Mouse (Mus musculus) lung, postnatal 14 days (tissue): Measurements from ENCODE around the gene Cox17.

ENCODE experiments used
- DNase-seq: peaks from one replicate; pipeline ENCODE4 v3.0.0; 2021

Gene Cox17

DNA sequence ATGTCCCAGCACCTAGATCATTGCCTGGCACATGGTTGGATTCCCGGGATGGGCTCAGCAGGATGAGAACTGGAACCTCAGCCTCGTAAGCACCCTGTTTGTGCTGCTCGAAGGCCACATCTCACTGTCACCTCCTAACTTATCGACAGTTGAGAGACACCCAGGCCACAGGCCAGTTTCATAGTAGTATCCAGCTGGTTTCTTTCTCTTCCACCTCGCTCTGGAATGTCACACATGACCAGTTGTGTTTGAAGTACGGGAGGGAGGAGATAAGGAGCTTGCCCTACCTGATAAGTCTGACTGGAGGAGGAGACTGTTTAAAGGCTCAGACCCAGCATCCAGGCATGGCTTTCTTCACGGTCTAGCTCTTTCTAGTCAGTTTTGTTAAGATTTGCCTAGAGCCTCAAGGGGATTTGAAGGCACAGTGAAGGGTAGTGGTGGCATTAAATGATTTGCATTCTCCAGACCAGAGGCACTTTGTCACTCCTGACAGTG lies 3.6 kb downstream of the Cox17 start:
- peak; percentile 51 for DNase-seq

DNA sequence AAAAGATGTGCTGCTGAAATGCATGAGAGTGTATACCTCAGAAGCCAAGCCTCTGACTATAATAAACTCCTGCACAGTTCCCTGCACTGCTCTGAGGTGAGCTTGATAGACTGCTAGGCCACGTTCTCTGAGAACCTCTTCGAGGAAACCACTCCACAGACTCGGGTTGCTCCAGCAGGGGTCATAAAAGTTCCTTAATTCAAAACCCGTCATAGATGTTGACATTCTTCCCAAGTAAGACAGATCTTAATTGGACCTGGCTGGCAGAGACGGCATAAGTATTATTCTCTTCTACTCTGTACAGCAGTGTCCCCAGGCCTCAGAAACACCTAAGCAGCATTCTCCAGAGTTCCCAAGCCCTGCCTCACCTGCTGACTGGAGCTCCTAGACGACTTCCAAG lies 4.1 kb downstream of the Cox17 start:
- DNase-seq, result no peak

DNA sequence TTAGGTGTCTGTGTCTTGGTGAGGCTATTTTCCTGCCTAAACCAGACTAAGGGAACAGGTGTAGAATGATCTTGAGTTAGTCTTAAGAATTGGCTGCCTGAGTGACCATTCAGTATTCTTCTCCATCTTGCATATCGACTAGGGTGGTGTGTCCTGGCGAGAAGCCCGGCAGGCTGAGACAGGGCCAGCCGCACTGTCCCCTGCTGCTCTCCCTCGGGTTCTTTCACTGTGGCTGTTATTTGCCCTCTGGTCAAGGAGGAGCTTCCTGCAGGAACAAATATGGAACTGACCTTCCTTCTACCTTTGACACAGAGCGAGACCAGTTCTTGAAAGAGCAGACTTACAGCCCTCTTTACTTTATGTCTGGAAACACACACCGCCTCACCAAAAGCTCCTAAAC lies 5.2 kb downstream of the Cox17 start:
- no peak for DNase-seq

DNA sequence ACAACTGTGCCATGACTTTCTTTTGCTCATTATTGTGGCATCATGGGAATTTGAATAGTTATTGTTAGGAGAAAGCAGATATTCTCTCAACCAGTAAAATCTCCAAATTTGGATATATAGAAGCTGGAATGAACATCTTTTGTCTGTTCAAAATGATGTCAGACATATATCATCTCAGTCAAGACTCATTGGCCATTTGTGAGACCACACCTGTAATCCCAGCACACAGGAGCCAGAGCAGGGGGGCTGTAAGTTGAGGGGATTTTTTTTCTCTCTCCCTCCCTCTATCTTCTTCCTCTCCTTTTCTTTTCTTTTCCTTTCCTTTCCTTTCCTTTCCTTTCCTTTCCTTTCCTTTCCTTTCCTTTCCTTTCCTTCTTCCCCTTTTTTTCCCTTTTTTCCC lies 6.1 kb downstream of the Cox17 start:
- DNase-seq, result no peak

DNA sequence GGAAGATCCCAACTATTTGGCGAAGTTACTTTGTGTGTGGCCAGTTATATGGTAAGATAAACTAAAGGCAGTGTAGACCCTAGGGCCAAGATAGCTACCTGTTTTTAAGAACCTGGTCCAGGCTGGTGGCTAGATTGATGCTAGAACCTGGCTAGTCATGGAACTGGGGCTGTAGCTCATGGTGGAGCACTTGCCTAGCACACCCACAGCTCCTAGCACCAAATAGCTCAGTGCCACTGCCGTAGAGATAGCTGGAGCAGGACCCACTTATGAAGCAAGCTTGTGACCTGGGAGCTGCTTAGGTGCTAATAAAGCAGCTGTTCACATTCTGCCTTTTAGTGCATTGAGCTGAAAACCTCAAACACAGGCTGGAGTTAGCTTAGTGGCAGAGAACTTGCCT lies 6.9 kb downstream of the Cox17 start:
- DNase-seq, result no peak

DNA sequence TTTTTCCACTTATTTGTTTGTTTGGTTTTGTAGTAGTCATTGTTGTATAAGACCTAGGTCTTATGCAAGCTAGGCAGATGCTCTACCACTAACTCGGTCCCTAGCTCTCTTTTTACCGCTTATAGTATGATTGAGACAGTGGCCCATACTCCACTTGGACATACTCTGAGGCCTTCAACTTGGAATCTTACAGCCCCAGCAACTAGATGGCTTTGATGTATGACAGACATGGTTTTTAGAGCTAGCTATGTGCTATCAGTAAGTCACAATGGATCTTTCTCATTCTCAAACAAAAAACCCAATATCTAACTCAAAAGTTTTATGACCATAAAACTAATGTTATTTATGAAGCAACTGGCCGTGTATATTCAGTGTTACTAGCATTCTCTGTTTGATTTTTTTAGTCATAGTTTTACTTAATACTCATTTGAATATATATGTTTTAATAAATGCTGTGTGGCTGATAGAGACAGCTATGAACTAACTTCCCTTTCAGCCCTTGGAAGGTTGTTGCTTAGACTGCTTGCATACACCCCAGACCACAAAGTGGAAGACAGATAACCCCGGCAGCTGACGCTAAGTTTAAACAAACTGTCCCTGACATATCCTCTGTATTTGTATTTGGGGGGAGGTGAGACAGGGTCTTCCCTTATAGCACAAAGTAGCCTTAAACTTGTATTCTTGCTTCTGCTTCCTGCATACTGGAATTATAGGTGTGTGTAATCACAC lies 7.6 kb downstream of the Cox17 start:
- no peak for DNase-seq

DNA sequence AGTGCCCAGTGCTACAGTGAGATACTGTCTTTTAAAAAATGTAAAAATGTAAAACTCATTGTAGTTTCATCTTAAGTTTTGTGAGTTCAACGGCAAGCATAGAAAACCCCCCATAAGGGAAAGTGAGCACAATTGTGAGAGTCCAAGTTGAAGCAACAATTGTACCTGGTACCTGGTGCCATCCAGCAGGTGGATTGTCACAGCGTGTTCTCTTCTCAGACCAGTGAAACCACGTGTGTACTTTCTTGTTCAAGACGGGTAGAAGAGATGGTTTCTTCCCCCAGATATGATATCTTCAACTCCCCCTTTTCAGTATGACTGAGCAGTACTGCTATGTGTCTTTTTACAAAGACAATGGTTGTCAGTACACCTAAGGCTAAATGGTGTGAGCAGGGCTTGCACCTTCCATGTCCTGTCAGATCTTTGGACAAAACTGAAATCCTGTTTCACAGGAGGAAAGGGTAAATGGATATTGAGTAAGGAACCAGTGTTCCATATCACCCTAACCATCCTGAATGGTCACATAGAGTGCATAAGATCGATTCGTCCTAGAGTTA lies 11.5 kb downstream of the Cox17 start:
- no peak for DNase-seq

DNA sequence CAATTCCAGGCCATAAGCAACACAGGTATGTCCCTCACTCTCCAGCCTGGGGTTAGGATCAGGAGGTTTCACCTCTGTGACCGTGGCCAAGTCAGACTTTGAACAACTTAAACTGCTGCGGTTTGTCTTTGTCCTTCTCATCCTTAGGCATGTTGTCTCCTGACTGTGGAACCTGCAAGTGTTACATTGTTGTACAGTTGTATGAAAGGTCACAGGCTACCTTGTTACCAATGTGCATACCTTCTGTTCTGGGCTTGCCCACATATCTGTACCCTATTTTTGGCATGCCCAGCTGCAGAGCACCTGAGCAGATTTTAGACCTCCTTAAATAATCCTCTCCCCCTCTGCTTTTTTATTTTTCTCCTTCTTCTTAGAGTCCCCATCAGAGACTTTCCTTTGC lies 12.4 kb downstream of the Cox17 start:
- DNase-seq, result no peak

DNA sequence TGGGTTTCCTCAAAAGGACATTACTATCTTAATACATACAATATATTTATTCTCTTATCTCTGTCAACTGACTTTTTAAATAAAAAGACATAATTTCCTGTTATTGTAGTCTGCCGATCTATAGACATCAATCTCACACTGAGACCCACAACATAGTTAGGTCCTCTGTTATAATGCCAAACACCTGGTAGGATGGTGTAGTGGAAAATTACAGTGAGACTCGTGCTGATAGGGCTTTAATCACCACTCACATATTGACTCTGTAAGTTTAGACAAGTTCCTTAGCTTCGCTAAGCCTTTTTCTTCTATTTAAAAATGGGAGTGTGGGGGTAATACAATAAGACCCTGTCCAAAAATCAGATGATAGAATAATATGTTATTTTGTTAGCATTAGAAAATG lies 13.1 kb downstream of the Cox17 start:
- no peak for DNase-seq

DNA sequence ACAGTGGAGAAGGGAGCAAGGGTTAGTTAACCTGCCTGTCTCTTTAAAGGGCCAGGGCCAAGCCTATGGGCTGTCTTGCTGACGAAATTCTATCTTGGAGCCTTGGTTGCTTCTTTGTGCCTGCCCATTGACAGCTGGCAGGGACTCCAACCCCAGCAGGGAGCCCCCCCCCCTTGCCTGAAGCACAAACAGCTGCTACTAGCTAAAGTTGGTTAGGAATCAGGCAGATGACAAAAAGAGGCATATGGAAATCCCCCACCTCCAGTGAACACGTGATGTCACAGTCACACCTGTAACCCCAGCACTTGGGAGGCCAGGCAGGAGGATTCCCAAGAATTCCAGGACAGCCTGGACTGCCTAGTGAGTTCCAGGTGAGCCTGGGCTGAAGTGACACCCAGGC lies 13.5 kb downstream of the Cox17 start:
- DNase-seq, result no peak

DNA sequence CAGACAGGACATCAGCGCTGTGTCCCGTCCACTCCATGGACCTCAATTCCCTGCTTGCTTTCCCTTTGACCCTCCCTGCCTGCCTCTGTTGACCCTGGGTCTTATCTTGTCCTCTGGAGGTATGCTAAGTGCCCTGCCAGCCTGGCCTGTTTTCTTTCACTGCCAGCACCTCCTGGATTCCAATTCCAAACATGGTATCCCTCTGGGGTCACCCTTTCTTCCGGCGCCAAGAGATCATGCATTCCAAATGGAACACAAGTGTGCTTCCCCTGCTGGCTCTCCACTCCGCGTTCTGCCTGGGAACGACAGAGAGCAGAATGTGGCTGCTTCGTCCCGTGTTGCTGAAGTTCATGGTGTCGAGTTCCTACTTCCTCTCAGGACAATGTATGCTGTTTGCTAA lies 15.1 kb downstream of the Cox17 start, which contains the start of gene Popdc2:
TSS of gene Popdc2 (plus strand) at position 277 of the 400 bp plus-strand sequence.
- DNase-seq, result no peak

DNA sequence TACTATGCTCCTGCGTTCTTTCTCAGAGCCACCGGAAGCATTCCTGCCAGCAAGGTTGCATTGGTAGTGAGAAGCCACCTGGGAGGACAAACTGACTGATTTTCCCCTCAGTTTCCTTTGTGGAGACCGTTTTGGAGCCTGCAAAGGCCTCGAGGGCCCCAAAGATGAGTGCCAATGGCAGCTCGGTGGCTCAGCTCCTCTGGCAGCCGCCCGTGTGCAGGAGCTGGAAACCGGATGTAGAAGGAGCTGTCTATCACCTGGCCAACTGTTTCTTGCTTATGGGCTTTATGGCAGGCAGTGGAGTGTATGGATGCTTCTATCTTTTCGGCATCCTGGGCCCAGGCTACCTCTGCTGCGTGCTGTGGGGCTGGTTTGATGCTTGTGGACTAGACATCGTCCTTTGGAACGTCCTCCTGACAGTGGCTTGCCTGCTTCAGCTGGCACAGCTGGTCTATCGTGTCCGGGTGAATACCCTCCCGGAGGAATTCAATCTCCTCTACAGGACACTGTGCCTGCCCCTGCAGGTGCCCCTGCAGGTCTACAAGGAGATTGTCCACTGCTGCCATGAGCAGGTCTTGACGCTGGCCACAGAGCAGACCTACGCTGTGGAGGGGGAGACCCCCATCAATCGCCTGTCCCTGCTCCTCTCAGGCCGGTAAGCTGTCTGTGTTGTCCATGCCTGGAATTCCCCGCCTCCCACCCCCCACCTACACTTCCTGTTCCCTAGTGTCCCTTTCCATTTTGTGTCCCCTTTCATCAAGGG lies 15.9 kb downstream of the Cox17 start:
- DNase-seq, result no peak

DNA sequence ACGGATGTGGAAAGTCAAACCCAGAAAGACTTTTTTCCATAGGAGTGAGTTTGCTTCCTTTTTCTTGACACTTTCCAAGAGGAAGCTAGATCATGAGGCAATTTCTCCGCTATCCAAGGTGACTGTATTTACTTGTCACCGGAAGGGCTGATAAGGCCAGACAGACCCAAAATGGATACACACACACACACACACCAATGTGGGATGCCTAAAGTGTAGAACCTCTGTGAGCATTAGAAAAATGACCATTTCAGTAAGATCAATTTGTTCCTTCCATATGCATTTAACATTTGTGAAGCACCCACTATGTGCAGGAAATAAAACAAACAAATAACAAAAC lies 16.4 kb downstream of the Cox17 start:
- DNase-seq, result no peak

DNA sequence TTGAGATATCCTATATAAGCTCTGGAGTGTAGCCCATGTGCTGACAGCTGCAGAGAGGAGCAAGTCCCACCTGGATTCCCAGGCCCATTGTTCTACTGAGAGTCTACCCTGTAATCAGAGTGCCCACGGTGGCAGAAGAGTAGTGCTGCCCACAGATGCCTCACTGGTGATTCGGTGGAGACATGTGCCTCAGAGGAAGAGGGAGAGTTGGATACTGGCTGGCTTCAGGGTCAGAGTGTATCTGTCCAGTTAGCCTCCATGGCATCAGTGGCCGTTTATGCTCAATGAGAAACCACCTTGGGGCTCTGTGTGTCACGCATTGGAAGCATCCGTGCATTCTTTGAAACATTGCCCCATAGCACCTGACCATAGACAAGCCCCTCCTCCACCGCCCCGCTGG lies 16.9 kb downstream of the Cox17 start:
- DNase-seq, result no peak

DNA sequence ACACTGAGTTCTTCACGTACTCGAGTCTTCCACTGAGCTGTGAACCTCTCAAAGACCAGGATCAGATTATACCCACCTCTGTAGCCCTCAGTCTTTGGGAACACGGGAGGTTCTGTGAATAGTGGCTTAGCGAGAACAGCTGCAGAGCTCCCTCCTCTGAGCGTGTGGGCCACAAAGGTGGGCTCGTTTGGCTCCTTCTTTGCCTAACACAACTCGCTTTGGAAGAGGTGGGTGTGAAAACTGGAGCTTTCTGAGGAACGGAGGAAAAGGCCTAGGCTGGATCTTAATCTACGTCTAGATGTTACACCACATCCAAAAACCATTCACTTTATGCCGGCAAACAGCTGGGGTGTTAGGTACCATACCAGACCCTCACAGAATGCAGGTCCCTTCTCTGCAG lies 18.6 kb downstream of the Cox17 start:
- DNase-seq, result no peak

DNA sequence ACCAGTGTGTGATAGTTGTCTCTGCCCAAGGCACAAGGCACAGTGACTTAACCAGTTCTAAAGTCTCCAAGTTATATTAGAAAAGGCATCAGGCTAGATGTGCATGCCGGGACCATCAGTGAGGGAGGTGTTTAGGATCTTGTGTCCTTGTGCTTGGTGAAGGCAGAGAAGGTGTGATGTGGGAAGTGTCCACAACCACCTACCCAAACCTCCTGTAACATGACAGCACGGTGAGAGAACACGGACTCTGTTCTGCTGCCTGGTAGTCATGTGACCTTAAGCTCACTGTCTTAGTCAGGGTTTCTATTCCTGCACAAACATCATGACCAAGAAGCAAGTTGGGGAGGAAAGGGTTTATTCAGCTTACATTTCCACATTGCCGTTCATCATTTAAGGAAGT lies 19.4 kb downstream of the Cox17 start:
- no peak for DNase-seq

DNA sequence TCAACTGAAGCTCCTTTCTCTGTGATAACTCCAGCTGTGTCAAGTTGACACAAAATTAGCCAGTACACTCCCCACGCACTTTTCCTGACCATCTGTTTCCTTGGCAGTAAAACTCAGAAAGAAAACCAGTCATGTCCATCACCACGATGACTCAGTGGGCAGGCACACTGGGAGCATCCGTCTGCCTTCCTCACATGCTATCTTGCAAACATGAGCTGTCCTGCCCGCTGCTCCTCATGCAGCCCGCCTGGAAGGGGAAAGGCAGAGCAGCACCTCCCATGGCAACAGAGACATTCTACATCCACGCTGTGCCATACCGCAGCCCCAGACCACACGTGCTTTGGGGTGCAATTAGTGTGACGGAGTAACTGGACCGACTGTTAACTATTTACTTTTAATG lies 21.5 kb downstream of the Cox17 start:
- DNase-seq, result no peak

DNA sequence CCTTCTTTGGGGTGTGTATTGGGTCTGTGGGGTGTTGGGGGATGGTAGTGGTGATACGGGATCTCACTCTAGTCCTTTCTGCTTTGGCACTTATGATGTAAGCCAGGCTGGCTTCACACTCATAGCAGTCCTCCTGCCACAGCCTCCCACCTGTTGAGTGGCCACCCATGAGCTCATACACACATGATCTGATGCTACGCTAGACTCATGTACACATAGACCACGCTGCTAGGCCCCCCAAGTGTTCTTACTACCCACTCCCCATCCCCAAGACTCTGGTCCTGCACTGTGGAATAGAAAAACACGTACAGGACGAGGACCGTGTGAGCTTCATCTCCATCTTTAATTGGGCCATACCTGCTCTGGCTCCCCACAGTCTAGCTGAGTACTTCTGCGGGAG lies 22.2 kb downstream of the Cox17 start:
- DNase-seq, result no peak

DNA sequence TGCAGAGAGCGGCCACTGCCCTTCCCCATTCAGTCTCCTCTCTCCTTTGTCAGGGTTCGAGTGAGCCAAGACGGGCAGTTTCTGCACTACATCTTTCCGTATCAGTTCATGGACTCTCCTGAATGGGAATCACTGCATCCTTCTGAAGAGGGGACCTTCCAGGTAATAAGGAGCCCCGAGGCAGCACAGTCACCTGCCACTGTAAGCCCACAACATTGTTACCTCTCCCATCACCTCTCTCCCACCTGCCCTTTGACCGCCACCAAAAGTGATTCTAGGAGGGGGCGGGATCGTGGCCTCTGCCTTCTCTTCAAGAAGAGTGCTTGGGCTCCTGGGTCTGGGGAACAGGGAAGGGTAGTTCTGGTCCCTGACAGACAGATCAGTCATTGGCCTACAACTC lies 22.6 kb downstream of the Cox17 start:
- no peak for DNase-seq

DNA sequence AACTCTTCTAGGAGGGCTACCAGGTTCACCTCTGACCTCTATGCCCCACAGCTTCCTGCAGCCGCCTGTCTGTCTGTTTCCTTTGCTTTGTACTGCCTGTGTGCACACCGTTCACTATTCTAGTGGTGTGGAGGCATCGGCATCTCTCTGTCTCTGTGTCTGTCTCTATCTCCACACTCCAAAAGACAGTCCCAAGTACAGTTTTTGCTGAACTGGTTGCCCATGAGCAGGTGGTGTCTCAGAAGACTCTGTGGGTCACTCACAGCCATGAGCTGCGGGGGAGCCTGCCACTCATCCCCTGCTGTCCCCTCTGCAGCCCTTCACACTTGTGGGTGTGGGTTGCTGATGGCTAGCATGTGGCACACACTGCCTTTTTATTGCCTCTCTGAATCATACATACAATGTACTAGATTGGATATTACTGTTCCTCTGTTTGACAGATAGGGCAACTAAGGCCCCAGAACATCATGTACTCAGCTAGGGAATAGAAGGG lies 23.2 kb downstream of the Cox17 start:
- no peak for DNase-seq

DNA sequence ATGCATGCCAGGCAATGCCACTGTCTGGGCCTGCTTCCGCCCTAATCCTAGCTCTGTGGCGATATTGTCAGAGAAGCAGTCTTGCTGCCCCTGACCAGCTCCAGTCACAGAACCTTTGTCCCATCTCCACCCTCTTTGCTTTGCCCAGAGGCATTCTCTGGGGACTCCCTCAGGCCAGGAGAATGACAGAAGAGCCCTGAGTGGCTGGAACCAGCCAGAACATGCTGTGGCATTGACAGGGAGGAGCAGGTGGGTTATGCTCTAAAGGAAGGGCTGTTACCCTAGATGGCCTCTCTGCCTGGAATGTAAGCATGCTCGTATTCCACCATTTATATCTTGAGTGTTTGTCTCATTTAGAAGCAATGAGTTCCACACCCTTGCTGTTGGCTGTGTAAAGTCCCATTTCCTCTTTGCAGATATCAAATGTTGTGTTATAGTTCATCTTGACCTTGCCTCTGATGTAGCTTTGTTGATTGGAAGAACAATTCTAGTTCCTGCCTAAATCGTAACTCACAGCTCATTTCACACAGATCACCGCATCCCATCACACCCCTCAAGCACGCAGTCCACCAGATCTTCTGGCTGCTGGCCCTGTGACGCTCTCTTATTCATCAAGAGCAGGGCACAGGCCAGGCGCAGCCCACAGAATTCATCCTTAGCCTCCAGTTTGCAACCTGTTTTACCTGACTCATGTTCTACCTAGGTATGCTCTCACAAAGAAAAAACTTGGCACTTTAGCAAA lies 24.0 kb downstream of the Cox17 start:
- DNase-seq, result no peak

DNA sequence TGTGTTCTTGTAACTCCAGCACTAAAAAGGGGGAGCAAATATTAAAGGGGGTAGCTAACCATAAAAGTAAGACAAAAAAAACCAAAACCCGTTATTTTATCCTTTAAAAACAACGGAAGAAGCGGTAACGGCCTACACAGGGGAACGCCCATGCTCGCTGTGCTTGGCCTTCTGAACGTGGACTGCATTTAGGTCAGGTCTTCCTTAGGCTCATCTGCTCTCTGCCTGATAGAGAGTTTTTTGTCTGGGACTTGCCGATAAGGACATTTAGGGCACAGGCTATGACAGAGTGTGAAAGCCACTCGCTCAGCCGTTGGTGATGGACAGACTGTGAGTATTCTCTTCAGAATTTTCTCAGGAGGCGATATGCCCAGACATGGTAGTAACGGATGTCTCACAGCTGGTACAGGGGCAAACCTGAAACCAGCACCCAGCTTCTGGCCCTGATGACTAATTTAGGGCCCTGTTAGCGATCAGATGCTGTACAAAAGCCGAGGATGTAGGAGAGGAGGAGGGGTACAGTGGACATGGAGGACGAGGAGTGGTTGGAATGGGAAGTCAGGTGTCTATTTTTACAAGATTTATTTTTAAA lies 25.0 kb downstream of the Cox17 start:
- no peak for DNase-seq

DNA sequence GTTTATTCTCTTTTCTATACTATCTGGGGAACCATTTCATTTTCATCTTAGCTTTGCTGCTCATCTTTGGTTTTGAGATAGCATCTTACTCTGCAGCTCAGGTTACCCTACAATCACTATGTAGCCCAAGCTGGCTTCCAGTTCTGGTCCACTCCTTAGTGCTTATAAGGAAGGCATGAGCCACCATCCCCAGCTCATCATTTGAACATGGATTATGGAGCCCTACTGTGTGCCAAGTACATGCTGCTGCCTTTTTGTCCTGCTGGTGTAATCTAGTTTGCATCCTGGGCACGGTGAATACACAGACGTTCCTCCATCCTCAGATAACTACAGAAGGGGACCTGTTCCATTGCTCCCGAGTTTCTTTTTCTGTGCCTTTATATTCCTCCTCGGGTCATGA lies 26.1 kb downstream of the Cox17 start:
- no peak for DNase-seq
